Mouse (Mus musculus) heart, postnatal 0 days (tissue): Measurements from ENCODE around the gene Pdia2.

ENCODE experiments used
- CTCF ChIP-seq: IDR thresholded peaks from 2 replicates; pipeline ENCODE4 v1.5.1; 2016; ENCODE audit warnings: antibody characterized with exemption, control low read depth, low read depth
- EP300 ChIP-seq: IDR thresholded peaks from 2 replicates; pipeline ENCODE4 v1.6.1; 2016; ENCODE audit warnings: antibody characterized with exemption, low read depth

- TF ChIP-seq CTCF (no peak), EP300 (no peak)
Observed at GRCm38 (mm10) chr17:26149056-26149455, 49.8 kb downstream of the Pdia2 start.
